Mouse (Mus musculus) limb, embryonic 14.5 days (tissue): Measurements from ENCODE around the gene Sgsm2. TPM values are rescaled to one million over a fixed set of nuclear protein-coding genes. Genes with fewer than 3 reads are reported as not detected.
"Not testable (repeated sequence)": the region's sequence is repeated elsewhere in the genome, so short reads cannot be mapped to it uniquely, and the experiment has no call there.

Experiments used
- ATAC-seq: fragments of 200-750 bp; cut with Nextera tagmentation; 2 replicates; pipeline ENCODE4 v1.8.0; 2017; ENCODE audit warnings: low read depth, moderate number of reproducible peaks, moderate TSS enrichment; ENCODE audit not compliant: low FRiP score
- DNase-seq: peaks from one replicate; pipeline ENCODE4 v3.0.0-alpha.2; 2015; ENCODE audit warnings: low spot score
- H3K27ac ChIP-seq: fragments of 300-500 bp; sonication (generic); replicated peaks from 2 replicates; pipeline ENCODE4 v1.5.1; 2014; ENCODE audit warnings: low read depth, mild to moderate bottlenecking, low read length, moderate library complexity, mixed read lengths
- H3K27me3 ChIP-seq: fragments of 300-500 bp; sonication (generic); 2 replicates; pipeline ENCODE4 v1.6.1; 2014; ENCODE audit warnings: low read length, mixed read lengths; ENCODE audit not compliant: control insufficient read depth, insufficient read depth
- H3K36me3 ChIP-seq: fragments of 300-500 bp; sonication (generic); 2 replicates; pipeline ENCODE4 v1.6.1; 2014; ENCODE audit warnings: mild to moderate bottlenecking, low read length, moderate library complexity, mixed read lengths; ENCODE audit not compliant: control insufficient read depth, insufficient read depth
- H3K4me1 ChIP-seq: fragments of 300-500 bp; sonication (generic); 2 replicates; pipeline ENCODE4 v1.6.1; 2014; ENCODE audit warnings: antibody characterized with exemption, low read length, mixed read lengths; ENCODE audit not compliant: control insufficient read depth, insufficient read depth
- H3K4me2 ChIP-seq: fragments of 300-500 bp; sonication (generic); replicated peaks from 2 replicates; pipeline ENCODE4 v1.6.1; 2014; ENCODE audit warnings: low read depth, mild to moderate bottlenecking, low read length, moderate library complexity; ENCODE audit not compliant: severe bottlenecking
- H3K4me3 ChIP-seq: fragments of 300-500 bp; sonication (generic); replicated peaks from 2 replicates; pipeline ENCODE4 v1.5.1; 2014; ENCODE audit warnings: low read length
- H3K9ac ChIP-seq: fragments of 300-500 bp; sonication (generic); 2 replicates; pipeline ENCODE4 v1.6.1; 2014; ENCODE audit warnings: mild to moderate bottlenecking, low read depth, low read length, moderate library complexity; ENCODE audit not compliant: severe bottlenecking
- H3K9me3 ChIP-seq: fragments of 300-500 bp; sonication (generic); 2 replicates; pipeline ENCODE4 v1.6.1; 2016; ENCODE audit warnings: low read length; ENCODE audit not compliant: control insufficient read depth
- POLR2A ChIP-seq: fragments of 200-500 bp; IDR thresholded peaks from 2 replicates; pipeline ENCODE4 v1.8.0; 2012; ENCODE audit warnings: inconsistent platforms, mild to moderate bottlenecking, moderate library complexity, borderline replicate concordance; ENCODE audit not compliant: insufficient read depth, insufficient read length; ENCODE audit errors: extremely low read depth
- WGBS: fragments of 180-500 bp; shearing (Covaris S2); extraction: QIAGEN DNeasy Blood & Tissue Kit; methylation state at CpG from one replicate; pipeline ENCODE4 v1.1.7; 2014; 5-methylcytosine and 5-hydroxymethylcytosine counted together
- polyA plus RNA-seq, 2 experiments: library from polyadenylated mRNA; depleted of rRNA in 1 of 2; stranded (reverse) in 1 of 2; unstranded in 1 of 2; fragments of >200 nt; fragmentation: Nextera tagmentation in 1 of 2; extraction: Ambion mirVana in 1 of 2; gene quantifications; 2 replicates each; pipeline versions ENCODE4 v1.2.1 to v1.2.3; 2012 to 2014

Sgsm2 gene
- polyA plus RNA-seq, 2 experiments, result 7.1 to 18.2 TPM

- no peak overlapping the region for H3K9ac ChIP-seq
- WGBS, result 75% methylated on average over 5 of the region's 5 CpGs
- ATAC-seq (no peak), DNase-seq (no peak)
- peaks cover 56% of the 10 kb centered on the region for H3K36me3 ChIP-seq
- no peak for TF ChIP-seq POLR2A
- H3K27me3 ChIP-seq, result no peaks in the 10 kb centered on the region
- H3K27ac ChIP-seq, result no peak overlapping the region
- no peak overlapping the region for H3K4me3 ChIP-seq
- no peaks in the 10 kb centered on the region for H3K9me3 ChIP-seq
- no peaks in the 10 kb centered on the region for H3K4me1 ChIP-seq
- no peak overlapping the region for H3K4me2 ChIP-seq
These were observed 85.3 kb downstream of the Sgsm2 start for GRCm38 (mm10) chr11:74811538-74811937.

GRCm38 (mm10) chr11:74811027-74811426 lies 85.8 kb downstream of the Sgsm2 start:
- not testable (repeated sequence) for ATAC-seq, H3K27me3 ChIP-seq, H3K27ac ChIP-seq, DNase-seq, H3K9ac ChIP-seq, H3K4me3 ChIP-seq, H3K4me1 ChIP-seq, H3K9me3 ChIP-seq, H3K4me2 ChIP-seq
- peaks cover 56% of the 10 kb centered on the region for H3K36me3 ChIP-seq
- 80% methylated on average over 3 of the region's 3 CpGs for WGBS

- Histone ChIP-seq H3K9ac (no peak overlapping the region), H3K4me3 (no peak overlapping the region), H3K9me3 (no peaks in the 10 kb centered on the region), H3K27me3 (no peaks in the 10 kb centered on the region), H3K27ac (no peak overlapping the region), H3K4me2 (no peak overlapping the region), H3K36me3 (peaks cover 64% of the 10 kb centered on the region), H3K4me1 (no peaks in the 10 kb centered on the region)
- ATAC-seq, result no peak
- no peak for TF ChIP-seq POLR2A
- DNase-seq, result no peak
These were observed 86.7 kb downstream of the Sgsm2 start for GRCm38 (mm10) chr11:74810134-74810533.

DNA sequence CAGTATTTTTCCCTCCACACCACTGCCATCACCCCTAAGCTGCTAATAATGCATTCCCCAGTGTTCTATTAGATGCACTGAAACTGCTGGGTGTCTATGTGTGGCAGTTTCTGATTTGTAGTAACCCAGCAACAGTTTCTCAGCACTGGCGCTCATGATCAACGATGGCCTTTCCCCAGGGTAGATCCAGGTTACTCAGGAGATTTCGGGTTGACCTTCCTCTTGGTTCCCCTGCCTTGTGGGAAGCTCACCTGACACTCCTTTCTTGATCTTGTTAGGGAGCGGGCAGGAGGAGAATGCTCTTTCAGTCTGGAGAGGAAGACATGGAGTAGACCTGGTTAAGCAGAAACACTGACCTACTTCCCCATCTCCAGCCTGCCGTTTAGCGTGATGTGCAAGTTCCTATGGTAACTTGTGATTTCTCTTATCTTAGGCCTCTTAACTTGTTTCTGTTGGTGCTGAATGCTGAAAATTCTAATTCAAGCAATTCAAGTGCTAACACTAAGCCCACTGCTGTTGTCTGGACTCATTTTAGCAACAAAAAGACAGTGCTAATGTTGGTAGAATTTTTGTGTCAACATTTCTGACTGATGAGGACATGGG lies 88.5 kb downstream of the Sgsm2 start:
- no peaks in the 10 kb centered on the region for H3K4me1 ChIP-seq
- H3K9ac ChIP-seq, result no peak overlapping the region
- no peak overlapping the region for H3K4me3 ChIP-seq
- no peak overlapping the region for H3K4me2 ChIP-seq
- no peak for DNase-seq
- ATAC-seq, result no peak
- peaks cover 71% of the 10 kb centered on the region for H3K36me3 ChIP-seq
- no peaks in the 10 kb centered on the region for H3K9me3 ChIP-seq
- no peaks in the 10 kb centered on the region for H3K27me3 ChIP-seq
- TF ChIP-seq POLR2A, result no peak
- H3K27ac ChIP-seq, result no peak overlapping the region
- WGBS, result 97% methylated on average over 6 of the region's 6 CpGs

DNA sequence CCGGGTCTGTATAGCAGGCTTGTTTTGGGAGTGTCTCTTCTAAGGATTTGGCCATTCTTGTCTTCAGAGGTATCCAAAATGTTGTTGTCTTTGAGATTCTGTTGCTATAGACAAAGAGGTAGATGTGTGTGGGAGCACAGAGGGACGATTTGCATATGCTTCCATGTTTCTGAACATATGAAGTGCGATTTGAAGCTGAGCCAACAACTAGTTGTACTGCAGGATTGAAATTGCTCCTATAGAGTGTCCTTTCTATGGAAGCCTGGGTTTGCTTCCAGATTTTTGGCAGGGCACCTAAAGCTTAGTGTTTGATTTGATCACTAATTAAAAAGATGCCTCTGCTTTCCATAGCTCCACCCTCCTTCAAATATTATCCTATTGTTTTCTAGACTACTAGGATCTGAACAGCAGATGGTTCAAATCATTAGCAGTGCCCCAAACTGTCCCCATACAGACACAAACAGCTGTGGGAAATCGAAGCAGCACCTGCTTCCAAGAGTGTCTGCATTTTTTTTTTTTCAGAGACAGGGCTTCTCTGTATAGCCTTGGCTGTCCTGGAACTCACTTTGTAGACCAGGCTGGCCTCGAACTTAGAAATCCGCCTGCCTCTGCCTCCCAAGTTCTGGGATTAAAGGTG lies 89.5 kb downstream of the Sgsm2 start:
- Histone ChIP-seq H3K27me3 (no peaks in the 10 kb centered on the region), H3K9ac (no peak overlapping the region), H3K4me2 (no peak overlapping the region), H3K36me3 (peaks cover 68% of the 10 kb centered on the region), H3K27ac (no peak overlapping the region), H3K4me1 (no peaks in the 10 kb centered on the region), H3K9me3 (no peaks in the 10 kb centered on the region), H3K4me3 (no peak overlapping the region)
- 86% methylated on average over 6 of the region's 6 CpGs for WGBS
- DNase-seq (no peak), ATAC-seq (no peak)
- TF ChIP-seq POLR2A, result no peak
